Mouse (Mus musculus): Measurements from ENCODE around the gene 1700022I11Rik. TPM values are rescaled to one million over a fixed set of nuclear protein-coding genes. Genes with fewer than 3 reads are reported as not detected.
A peak's percentile ranks its signal among the peaks of the same experiment; 100 is the strongest.

Gene 1700022I11Rik
- polyA plus RNA-seq, 1 experiment from 2014 or later = 0.97 TPM

- no peak overlapping the region for H3K27ac ChIP-seq (ENCODE audit: low read length)
- whole genome bisulfite sequencing = 57% methylated on average over 10 of the region's 10 CpGs
- ATAC-seq (ENCODE audit: insufficient number of reproducible peaks, insufficient read depth, low FRiP score, low read depth) = no peak
These were observed 22.6 kb upstream of the 1700022I11Rik start for GRCm38 (mm10) chr4:42946733-42947290.

DNA sequence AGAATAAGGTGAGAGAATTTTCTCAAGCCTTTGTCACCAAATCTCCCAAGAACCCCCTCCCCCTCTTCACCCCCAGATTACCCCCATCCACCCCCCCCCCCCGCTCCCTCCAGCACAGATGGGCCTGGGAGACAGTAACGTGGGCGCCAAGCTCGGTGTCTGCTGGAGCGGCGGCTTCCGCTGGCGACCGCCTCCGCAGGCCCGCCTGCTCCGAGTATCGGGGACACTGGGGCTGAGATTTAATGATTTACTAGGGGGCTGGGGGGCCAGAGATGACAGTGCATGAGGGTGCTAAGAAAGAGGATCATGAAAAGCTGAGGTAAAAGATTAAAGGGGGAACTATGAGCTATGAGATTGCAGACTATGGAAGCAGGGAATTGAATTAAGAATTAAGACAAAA is 20.9 kb upstream of the 1700022I11Rik start:
- Histone ChIP-seq H3K27ac (ENCODE audit: low read length) (no peak overlapping the region), H3K36me3 (ENCODE audit: control insufficient read depth, insufficient read depth, low read length) (no peaks in the 10 kb centered on the region), H3K4me1 (ENCODE audit: control insufficient read depth, insufficient read depth, low read length) (peaks cover 14% of the 10 kb centered on the region; the same call in 1 of the 2 replicates), H3K9me3 (ENCODE audit: control insufficient read depth, low read depth, low read length) (no peaks in the 10 kb centered on the region), H3K9ac (replicated peaks; ENCODE audit: low read depth, low read length) (no peak overlapping the region), H3K4me2 (replicated peaks; ENCODE audit: low read depth, low read length) (no peak overlapping the region), H3K4me3 (ENCODE audit: low read depth, low read length) (no peak overlapping the region), H3K27me3 (ENCODE audit: control insufficient read depth, insufficient read depth, low read length) (0 out of 2 replicates have a peak, but pooled peaks cover 4% of the 10 kb centered on the region)
- 35% methylated on average over 13 of the region's 13 CpGs for WGBS
- no peak for ATAC-seq (ENCODE audit: insufficient number of reproducible peaks, insufficient read depth, low FRiP score, low read depth)

More at GRCm38 (mm10) chr4:42946733-42947290, 22.6 kb upstream of the 1700022I11Rik start:
- Histone ChIP-seq H3K27me3 (ENCODE audit: control insufficient read depth, insufficient read depth, low read length) (0 out of 2 replicates have a peak, but pooled peaks cover 4% of the 10 kb centered on the region), H3K4me2 (replicated peaks; ENCODE audit: low read depth, low read length) (no peak overlapping the region), H3K4me3 (ENCODE audit: low read depth, low read length) (no peak overlapping the region), H3K4me1 (ENCODE audit: control insufficient read depth, insufficient read depth, low read length) (peaks cover 12% of the 10 kb centered on the region; the same call in 1 of the 2 replicates), H3K36me3 (ENCODE audit: control insufficient read depth, insufficient read depth, low read length) (no peaks in the 10 kb centered on the region), H3K9me3 (ENCODE audit: control insufficient read depth, low read depth, low read length) (no peaks in the 10 kb centered on the region), H3K9ac (replicated peaks; ENCODE audit: low read depth, low read length) (no peak overlapping the region)

DNA sequence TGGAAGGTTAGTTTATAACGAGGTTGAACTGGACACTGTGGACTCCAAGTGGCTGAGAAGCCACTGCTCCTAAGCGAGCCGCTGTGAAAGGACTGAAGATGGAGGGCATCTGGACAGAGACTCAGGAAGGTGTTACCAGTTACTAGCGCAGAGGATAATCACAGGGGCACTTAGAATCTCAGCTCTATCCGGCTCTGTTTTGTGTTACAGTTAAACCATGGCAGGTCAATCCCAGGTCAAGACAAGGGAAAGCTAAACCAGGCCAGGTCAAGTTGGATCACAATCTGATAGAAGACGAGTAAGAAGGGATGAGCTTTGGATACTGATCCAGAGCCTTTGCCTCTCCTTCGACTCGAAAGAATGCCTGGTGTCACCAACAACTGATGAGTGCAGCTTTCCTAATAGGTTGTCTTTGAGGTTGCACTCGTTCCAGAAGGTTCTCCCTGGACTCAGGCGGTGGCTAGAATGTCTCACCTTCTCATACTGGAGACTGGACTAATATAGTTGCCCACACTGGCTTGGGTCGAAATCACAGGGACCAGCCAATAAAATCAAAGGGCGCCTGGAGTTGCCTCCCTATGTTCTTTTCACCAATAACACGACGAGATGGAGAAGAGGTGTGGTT is 20.2 kb upstream of the 1700022I11Rik start:
- H3K4me1 ChIP-seq (ENCODE audit: control insufficient read depth, insufficient read depth, low read length) = peaks cover 14% of the 10 kb centered on the region; the same call in 1 of the 2 replicates
- no peaks in the 10 kb centered on the region for H3K36me3 ChIP-seq (ENCODE audit: control insufficient read depth, insufficient read depth, low read length)
- H3K4me3 ChIP-seq (ENCODE audit: low read depth, low read length) = peak overlapping the region; percentile 82
- H3K9ac ChIP-seq (replicated peaks; ENCODE audit: low read depth, low read length) = no peak overlapping the region
- 0 out of 2 replicates have a peak, but pooled peaks cover 4% of the 10 kb centered on the region for H3K27me3 ChIP-seq (ENCODE audit: control insufficient read depth, insufficient read depth, low read length)
- no peak overlapping the region for H3K27ac ChIP-seq (ENCODE audit: low read length)
- H3K9me3 ChIP-seq (ENCODE audit: control insufficient read depth, low read depth, low read length) = no peaks in the 10 kb centered on the region
- H3K4me2 ChIP-seq (replicated peaks; ENCODE audit: low read depth, low read length) = peak overlapping the region; percentile 74
- 11% methylated on average over 14 of the region's 14 CpGs for WGBS
- ATAC-seq (ENCODE audit: insufficient number of reproducible peaks, insufficient read depth, low FRiP score, low read depth) = no peak

DNA sequence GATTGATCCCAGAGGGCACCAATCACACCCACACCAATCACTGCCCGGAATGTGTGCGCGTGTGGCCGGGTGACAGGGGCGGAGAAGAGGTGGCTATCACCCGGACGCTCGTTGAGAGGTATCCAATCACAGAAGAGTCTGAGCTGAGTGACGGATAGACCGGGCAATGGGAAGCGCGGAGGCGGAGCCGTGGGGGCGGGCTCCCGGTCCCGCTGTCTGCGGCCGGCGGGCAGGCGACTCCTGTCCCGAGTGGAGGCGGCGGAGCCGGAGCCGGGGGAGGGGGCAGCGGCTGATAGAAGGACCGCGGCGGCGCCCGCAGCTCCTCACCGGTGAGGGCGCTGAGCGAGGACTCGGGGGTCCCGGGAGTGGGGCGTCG is 19.7 kb upstream of the 1700022I11Rik start, which contains the start of gene Dnajb5:
Gene Dnajb5, plus strand, starts transcription at position 139 of the 376 bp plus-strand sequence.
- Histone ChIP-seq H3K4me1 (ENCODE audit: control insufficient read depth, insufficient read depth, low read length) (peaks cover 16% of the 10 kb centered on the region; the same call in 1 of the 2 replicates), H3K27me3 (ENCODE audit: control insufficient read depth, insufficient read depth, low read length) (0 out of 2 replicates have a peak, but pooled peaks cover 4% of the 10 kb centered on the region), H3K9me3 (ENCODE audit: control insufficient read depth, low read depth, low read length) (no peaks in the 10 kb centered on the region), H3K4me3 (ENCODE audit: low read depth, low read length) (peak within 1 kb of the TSS; percentile 82), H3K27ac (ENCODE audit: low read length) (peak within 1 kb of the TSS; percentile 85), H3K36me3 (ENCODE audit: control insufficient read depth, insufficient read depth, low read length) (0 out of 2 replicates have a peak, but pooled peaks cover 1% of the 10 kb centered on the region), H3K9ac (replicated peaks; ENCODE audit: low read depth, low read length) (peak within 1 kb of the TSS; percentile 70), H3K4me2 (replicated peaks; ENCODE audit: low read depth, low read length) (peak within 1 kb of the TSS; percentile 74)
- under 1% methylated on average over 39 of the region's 39 CpGs for WGBS
- peak; percentile 95 for ATAC-seq (ENCODE audit: insufficient number of reproducible peaks, insufficient read depth, low FRiP score, low read depth)

- Histone ChIP-seq H3K9me3 (ENCODE audit: control insufficient read depth, low read depth, low read length) (no peaks in the 10 kb centered on the region), H3K36me3 (ENCODE audit: control insufficient read depth, insufficient read depth, low read length) (0 out of 2 replicates have a peak, but pooled peaks cover 3% of the 10 kb centered on the region), H3K27me3 (ENCODE audit: control insufficient read depth, insufficient read depth, low read length) (0 out of 2 replicates have a peak, but pooled peaks cover 4% of the 10 kb centered on the region), H3K27ac (ENCODE audit: low read length) (peak overlapping the region; percentile 85), H3K4me1 (ENCODE audit: control insufficient read depth, insufficient read depth, low read length) (peaks cover 17% of the 10 kb centered on the region; the same call in 1 of the 2 replicates), H3K4me2 (replicated peaks; ENCODE audit: low read depth, low read length) (peak overlapping the region; percentile 74), H3K4me3 (ENCODE audit: low read depth, low read length) (peak overlapping the region; percentile 82), H3K9ac (replicated peaks; ENCODE audit: low read depth, low read length) (peak overlapping the region; percentile 70)
- peak; percentile 64 for ATAC-seq (ENCODE audit: insufficient number of reproducible peaks, insufficient read depth, low FRiP score, low read depth)
- WGBS = 2% methylated on average over 9 of the region's 27 CpGs
These were observed 19.3 kb upstream of the 1700022I11Rik start for GRCm38 (mm10) chr4:42950065-42950558.

- Histone ChIP-seq H3K4me2 (replicated peaks; ENCODE audit: low read depth, low read length) (peak overlapping the region; percentile 74; the same call in 1 of the 2 replicates), H3K27me3 (ENCODE audit: control insufficient read depth, insufficient read depth, low read length) (0 out of 2 replicates have a peak, but pooled peaks cover 4% of the 10 kb centered on the region), H3K9ac (replicated peaks; ENCODE audit: low read depth, low read length) (0 out of 2 replicates have a peak overlapping the region, but pooled peaks have one; percentile 6), H3K9me3 (ENCODE audit: control insufficient read depth, low read depth, low read length) (no peaks in the 10 kb centered on the region), H3K27ac (ENCODE audit: low read length) (no peak overlapping the region), H3K4me1 (ENCODE audit: control insufficient read depth, insufficient read depth, low read length) (peaks cover 17% of the 10 kb centered on the region; the same call in 1 of the 2 replicates), H3K36me3 (ENCODE audit: control insufficient read depth, insufficient read depth, low read length) (peaks cover 5% of the 10 kb centered on the region; the same call in 1 of the 2 replicates), H3K4me3 (ENCODE audit: low read depth, low read length) (no peak overlapping the region)
- 57% methylated on average over 11 of the region's 11 CpGs for WGBS
- ATAC-seq (ENCODE audit: insufficient number of reproducible peaks, insufficient read depth, low FRiP score, low read depth) = no peak
These were observed 17.9 kb upstream of the 1700022I11Rik start for GRCm38 (mm10) chr4:42951206-42952195.

- WGBS = 84% methylated on average over 7 of the region's 7 CpGs
- peaks cover 17% of the 10 kb centered on the region; the same call in 1 of the 2 replicates for H3K4me1 ChIP-seq (ENCODE audit: control insufficient read depth, insufficient read depth, low read length)
- H3K27me3 ChIP-seq (ENCODE audit: control insufficient read depth, insufficient read depth, low read length) = 0 out of 2 replicates have a peak, but pooled peaks cover 4% of the 10 kb centered on the region
- no peak overlapping the region for H3K9ac ChIP-seq (replicated peaks; ENCODE audit: low read depth, low read length)
- H3K36me3 ChIP-seq (ENCODE audit: control insufficient read depth, insufficient read depth, low read length) = peaks cover 14% of the 10 kb centered on the region
- no peak for ATAC-seq (ENCODE audit: insufficient number of reproducible peaks, insufficient read depth, low FRiP score, low read depth)
- H3K27ac ChIP-seq (ENCODE audit: low read length) = no peak overlapping the region
- H3K4me3 ChIP-seq (ENCODE audit: low read depth, low read length) = no peak overlapping the region
- H3K9me3 ChIP-seq (ENCODE audit: control insufficient read depth, low read depth, low read length) = no peaks in the 10 kb centered on the region
- H3K4me2 ChIP-seq (replicated peaks; ENCODE audit: low read depth, low read length) = no peak overlapping the region
These were observed 16.8 kb upstream of the 1700022I11Rik start for GRCm38 (mm10) chr4:42952563-42952962.

All from stomach, embryonic 14.5 days (tissue).